Mouse (Mus musculus): Measurements from ENCODE around the gene Syvn1. TPM values are rescaled to one million over a fixed set of nuclear protein-coding genes. Genes with fewer than 3 reads are reported as not detected.

The Syvn1 gene
- total and polyA plus RNA-seq, 3 experiments = 16.5 to 106 (median 26.8) TPM

- no peak for DNase-seq (ENCODE audit: extremely low read depth)
- H3K27ac ChIP-seq (ENCODE audit: insufficient read depth, low read depth) = no peak overlapping the region
- H3K9me3 ChIP-seq (replicated peaks; ENCODE audit: low read length) = no peaks in the 10 kb centered on the region
- peaks cover 6% of the 10 kb centered on the region for H3K27me3 ChIP-seq (replicated peaks)
- dilution Hi-C loops (cut with MboI; ENCODE audit: extremely low pct_ligation_motif_present, extremely low pct_unique_long_range_greater_than_20kb, low sequenced_read_pairs) (no loop called here), in situ Hi-C loops (cut with MboI; ENCODE audit: low pct_ligation_motif_present, low pct_unique_long_range_greater_than_20kb, low sequenced_read_pairs) (no loop called here)
- no peak overlapping the region for H3K9ac ChIP-seq (ENCODE audit: insufficient read depth, low read depth)
- no peak for TF ChIP-seq TCF12 (IDR thresholded peaks at IDR 0.05; ENCODE audit: low read depth, low read length)
- no peak for TF ChIP-seq HCFC1 (IDR thresholded peaks at IDR 0.05; ENCODE audit: low read depth, low read length)
- no peak for TF ChIP-seq ZC3H11A (IDR thresholded peaks at IDR 0.05; ENCODE audit: low read depth, low read length)
- no peak for TF ChIP-seq ZNF384 (IDR thresholded peaks at IDR 0.05; ENCODE audit: low read depth, low read length)
- TF ChIP-seq SIN3A (IDR thresholded peaks at IDR 0.05; ENCODE audit: low read length) = no peak
- TF ChIP-seq KAT2A (IDR thresholded peaks at IDR 0.05; ENCODE audit: insufficient replicate concordance, low read length) = no peak
- TF ChIP-seq CHD1 (IDR thresholded peaks at IDR 0.05; ENCODE audit: low read depth, low read length) = no peak
- TF ChIP-seq NRF1 (IDR thresholded peaks at IDR 0.05; ENCODE audit: low read depth, low read length) = no peak
- TF ChIP-seq RCOR1 (conservative IDR thresholded peaks at IDR 0.05; ENCODE audit: low read depth, low read length) = no peak
- TF ChIP-seq ZKSCAN1 (IDR thresholded peaks at IDR 0.05; ENCODE audit: borderline replicate concordance, low read depth, low read length) = no peak
- no peak for TF ChIP-seq MXI1 (IDR thresholded peaks at IDR 0.05; ENCODE audit: low read depth, low read length)
- no peak for TF ChIP-seq MAX (IDR thresholded peaks at IDR 0.05; ENCODE audit: low read length)
- no peak for TF ChIP-seq NELFE (IDR thresholded peaks at IDR 0.05; ENCODE audit: low read depth, low read length)
- TF ChIP-seq MEF2A (IDR thresholded peaks at IDR 0.05; ENCODE audit: borderline replicate concordance, low read depth, low read length) = no peak
- no peak for TF ChIP-seq UBTF (IDR thresholded peaks at IDR 0.05; ENCODE audit: low read depth, low read length)
- TF ChIP-seq E2F4 (IDR thresholded peaks at IDR 0.05; ENCODE audit: insufficient replicate concordance, low read depth, low read length) = no peak
- TF ChIP-seq USF2 (conservative IDR thresholded peaks at IDR 0.05; ENCODE audit: low read depth, low read length) = no peak
- H3K36me3 ChIP-seq (replicated peaks in 1 of 2; ENCODE audit: control insufficient read depth in 1 of 2, insufficient read depth in 1 of 2, low read length in 1 of 2) = no peaks in the 10 kb centered on the region
- H3K79me2 ChIP-seq (replicated peaks; ENCODE audit: control insufficient read depth, extremely low read depth, insufficient read depth, poor library complexity, severe bottlenecking) = no peaks in the 10 kb centered on the region
- H3K4me2 ChIP-seq (ENCODE audit: insufficient read depth, low read depth, poor library complexity, severe bottlenecking) = no peak overlapping the region
- peaks cover 5 to 19% of the 10 kb centered on the region in 2 experiments for H3K4me1 ChIP-seq (ENCODE audit: control insufficient read depth in 1 of 2, insufficient read depth in 2 of 2)
- H3K4me3 ChIP-seq (replicated peaks in 1 of 3; ENCODE audit: low read depth in 2 of 3, low read length in 2 of 3, poor library complexity in 1 of 3) = no peak overlapping the region
These were observed 22.4 kb upstream of the Syvn1 start for GRCm38 (mm10) chr19:6023930-6024329.

GRCm38 (mm10) chr19:6028991-6029390 lies 17.4 kb upstream of the Syvn1 start:
- dilution Hi-C loops (cut with MboI; ENCODE audit: extremely low pct_ligation_motif_present, extremely low pct_unique_long_range_greater_than_20kb, low sequenced_read_pairs) = no loop called here

More at GRCm38 (mm10) chr19:6028991-6029390, 17.4 kb upstream of the Syvn1 start:
- Histone ChIP-seq H3K4me2 (ENCODE audit: insufficient read depth, low read depth, poor library complexity, severe bottlenecking) (no peak overlapping the region), H3K27ac (ENCODE audit: insufficient read depth, low read depth) (no peak overlapping the region), H3K36me3 (replicated peaks in 1 of 2; ENCODE audit: control insufficient read depth in 1 of 2, insufficient read depth in 1 of 2, low read length in 1 of 2) (no peaks in the 10 kb centered on the region), H3K4me1 (ENCODE audit: control insufficient read depth in 1 of 2, insufficient read depth in 2 of 2) (no peaks in the 10 kb centered on the region), H3K79me2 (replicated peaks; ENCODE audit: control insufficient read depth, extremely low read depth, insufficient read depth, poor library complexity, severe bottlenecking) (no peaks in the 10 kb centered on the region), H3K9me3 (replicated peaks; ENCODE audit: low read length) (no peaks in the 10 kb centered on the region), H3K9ac (ENCODE audit: insufficient read depth, low read depth) (no peak overlapping the region), H3K27me3 (replicated peaks) (peaks cover 3% of the 10 kb centered on the region), H3K4me3 (replicated peaks in 1 of 3; ENCODE audit: low read depth in 2 of 3, low read length in 2 of 3, poor library complexity in 1 of 3) (no peak overlapping the region)
- DNase-seq (ENCODE audit: extremely low read depth) = no peak
- no peak for TF ChIP-seq MXI1 (IDR thresholded peaks at IDR 0.05; ENCODE audit: low read depth, low read length)
- TF ChIP-seq CHD1 (IDR thresholded peaks at IDR 0.05; ENCODE audit: low read depth, low read length) = no peak
- no peak for TF ChIP-seq POLR2A (IDR thresholded peaks at IDR 0.05; ENCODE audit: low read depth, low read length)
- no peak for TF ChIP-seq EP300 (IDR thresholded peaks at IDR 0.05; ENCODE audit: low read length)
- TF ChIP-seq NRF1 (IDR thresholded peaks at IDR 0.05; ENCODE audit: low read depth, low read length) = no peak
- no peak for TF ChIP-seq PAX5 (IDR thresholded peaks at IDR 0.05; ENCODE audit: low read length)
- no peak for TF ChIP-seq ELF1 (IDR thresholded peaks at IDR 0.05; ENCODE audit: low read depth, low read length)
- TF ChIP-seq MYC (IDR thresholded peaks at IDR 0.05; ENCODE audit: low read depth, low read length) = no peak
- TF ChIP-seq ZC3H11A (IDR thresholded peaks at IDR 0.05; ENCODE audit: low read depth, low read length) = no peak
- in situ Hi-C loops (cut with MboI; ENCODE audit: low pct_ligation_motif_present, low pct_unique_long_range_greater_than_20kb, low sequenced_read_pairs) = no loop called here
